Mouse (Mus musculus) midbrain, embryonic 16.5 days (tissue): ENCODE measurements at regions not wholly inside any gene's neighbourhood (a gene's known extent, or its start where the extent isn't known, plus 50 kb on each side); places are given as distances from the start of the nearest gene placed in this dataset.
"Not testable (repeated sequence)": the region's sequence is repeated elsewhere in the genome, so short reads cannot be mapped to it uniquely, and the experiment has no call there.

Experiments used
- ATAC-seq: fragments of 200-750 bp; cut with Nextera tagmentation; 2 replicates; pipeline ENCODE4 v1.8.0; 2017; ENCODE audit warnings: moderate TSS enrichment
- H3K27ac ChIP-seq: fragments of 300-500 bp; sonication (generic); 2 replicates; pipeline ENCODE4 v1.5.1; 2014; ENCODE audit warnings: mild to moderate bottlenecking, low read length, mixed read lengths
- H3K27me3 ChIP-seq: fragments of 300-500 bp; sonication (generic); 2 replicates; pipeline ENCODE4 v1.6.1; 2014; ENCODE audit warnings: low read depth, low read length, mixed read lengths; ENCODE audit not compliant: control insufficient read depth, insufficient read depth
- H3K36me3 ChIP-seq: fragments of 300-500 bp; sonication (generic); 2 replicates; pipeline ENCODE4 v1.6.1; 2014; ENCODE audit warnings: mild to moderate bottlenecking, low read length, moderate library complexity, mixed read lengths; ENCODE audit not compliant: control insufficient read depth, insufficient read depth
- H3K4me1 ChIP-seq: fragments of 300-500 bp; sonication (generic); 2 replicates; pipeline ENCODE4 v1.6.1; 2014; ENCODE audit warnings: mild to moderate bottlenecking, low read length, mixed read lengths; ENCODE audit not compliant: control insufficient read depth, insufficient read depth
- H3K4me2 ChIP-seq: fragments of 300-500 bp; sonication (generic); 2 replicates; pipeline ENCODE4 v1.6.1; 2014; ENCODE audit warnings: mild to moderate bottlenecking, low read length, mixed read lengths
- H3K4me3 ChIP-seq: fragments of 300-500 bp; sonication (generic); 2 replicates; pipeline ENCODE4 v1.5.1; 2014; ENCODE audit warnings: low read depth, mild to moderate bottlenecking, low read length, moderate library complexity, mixed read lengths
- H3K9ac ChIP-seq: fragments of 300-500 bp; sonication (generic); 2 replicates; pipeline ENCODE4 v1.6.1; 2014; ENCODE audit warnings: low read depth, low read length, mixed read lengths
- H3K9me3 ChIP-seq: fragments of 300-500 bp; sonication (generic); replicated peaks from 2 replicates; pipeline ENCODE4 v1.6.1; 2014; ENCODE audit warnings: mild to moderate bottlenecking, low read length, mixed read lengths; ENCODE audit not compliant: control insufficient read depth, poor library complexity, severe bottlenecking
- WGBS: fragments of 180-500 bp; shearing (Covaris S2); extraction: QIAGEN DNeasy Blood & Tissue Kit; methylation state at CpG from one replicate; pipeline ENCODE4 v1.1.7; 2014; 5-methylcytosine and 5-hydroxymethylcytosine counted together

DNA sequence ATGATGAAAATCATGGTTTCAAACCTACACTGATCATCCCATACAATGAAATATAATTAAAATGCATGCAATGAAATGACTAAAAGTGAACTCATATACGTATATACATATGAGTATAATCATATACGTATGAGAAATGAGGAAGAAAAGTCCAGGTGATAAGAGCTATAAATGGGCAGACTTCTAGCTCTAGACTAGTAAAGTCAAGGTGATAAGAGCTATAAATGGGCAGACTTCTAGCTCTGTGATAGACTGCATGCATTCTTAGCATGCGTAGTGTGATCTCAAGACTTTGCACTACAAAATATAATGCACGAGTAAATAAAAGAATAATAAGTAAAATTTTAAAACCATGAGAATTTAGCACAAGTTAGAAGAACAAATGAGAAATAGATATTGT, 606.2 kb upstream of the Gpc5 start:
- ATAC-seq = no peak
- no peak overlapping the region for H3K4me2 ChIP-seq
- no peak overlapping the region for H3K4me3 ChIP-seq
- 99% methylated on average over 4 of the region's 4 CpGs for WGBS
- no peaks in the 10 kb centered on the region for H3K36me3 ChIP-seq
- H3K4me1 ChIP-seq = no peaks in the 10 kb centered on the region; the same call in 1 of the 2 replicates
- no peak overlapping the region for H3K27ac ChIP-seq
- no peaks in the 10 kb centered on the region for H3K27me3 ChIP-seq
- no peaks in the 10 kb centered on the region for H3K9me3 ChIP-seq
- H3K9ac ChIP-seq = no peak overlapping the region

DNA sequence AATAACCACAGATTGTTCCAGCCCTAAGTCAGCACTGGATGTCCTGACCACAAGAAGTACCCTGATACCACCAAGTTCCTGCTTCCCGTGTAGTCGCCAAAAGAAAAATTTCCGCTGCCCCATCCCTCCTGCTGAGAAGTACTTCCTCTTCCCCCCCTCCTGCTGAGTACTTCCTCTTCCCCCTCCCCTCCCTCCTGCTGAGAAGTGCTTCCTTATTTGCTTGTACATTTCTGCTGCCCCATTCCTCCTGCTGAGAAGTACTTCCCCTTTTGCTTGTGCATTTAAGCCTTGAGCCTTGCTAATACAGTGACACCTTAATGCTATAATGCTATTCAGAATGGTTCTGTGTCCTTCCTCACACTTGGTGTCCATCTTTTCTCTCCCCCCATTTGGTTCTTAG, 598.6 kb upstream of the Gpc5 start:
- H3K4me3 ChIP-seq, H3K36me3 ChIP-seq, H3K9me3 ChIP-seq, H3K27me3 ChIP-seq, H3K4me1 ChIP-seq, ATAC-seq, H3K27ac ChIP-seq, H3K9ac ChIP-seq, H3K4me2 ChIP-seq: not testable (repeated sequence)
- WGBS = 91% methylated on average over 3 of the region's 3 CpGs

DNA sequence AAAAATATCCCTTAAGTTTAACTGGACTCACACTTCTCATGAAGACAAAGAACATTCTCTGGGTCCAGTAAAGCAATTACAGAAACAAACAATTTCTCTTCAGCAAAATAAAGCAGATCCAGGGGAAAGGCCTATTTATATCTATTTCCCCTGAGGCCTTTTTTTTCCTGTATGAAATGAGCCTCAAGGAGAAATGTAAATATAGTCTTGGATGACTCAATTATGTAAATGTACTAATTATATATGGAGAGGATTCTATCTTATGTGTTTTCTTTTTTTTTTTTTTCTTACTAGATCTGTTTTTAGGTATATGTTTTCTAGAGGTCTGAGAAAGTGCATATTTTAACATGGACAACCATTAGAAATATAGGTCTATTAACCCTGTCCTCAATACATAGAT, 587.0 kb upstream of the Gpc5 start:
- Histone ChIP-seq H3K36me3 (no peaks in the 10 kb centered on the region), H3K4me1 (no peaks in the 10 kb centered on the region), H3K27me3 (no peaks in the 10 kb centered on the region), H3K4me3 (no peak overlapping the region), H3K27ac (no peak overlapping the region), H3K4me2 (no peak overlapping the region), H3K9ac (no peak overlapping the region), H3K9me3 (no peaks in the 10 kb centered on the region)
- ATAC-seq = no peak

DNA sequence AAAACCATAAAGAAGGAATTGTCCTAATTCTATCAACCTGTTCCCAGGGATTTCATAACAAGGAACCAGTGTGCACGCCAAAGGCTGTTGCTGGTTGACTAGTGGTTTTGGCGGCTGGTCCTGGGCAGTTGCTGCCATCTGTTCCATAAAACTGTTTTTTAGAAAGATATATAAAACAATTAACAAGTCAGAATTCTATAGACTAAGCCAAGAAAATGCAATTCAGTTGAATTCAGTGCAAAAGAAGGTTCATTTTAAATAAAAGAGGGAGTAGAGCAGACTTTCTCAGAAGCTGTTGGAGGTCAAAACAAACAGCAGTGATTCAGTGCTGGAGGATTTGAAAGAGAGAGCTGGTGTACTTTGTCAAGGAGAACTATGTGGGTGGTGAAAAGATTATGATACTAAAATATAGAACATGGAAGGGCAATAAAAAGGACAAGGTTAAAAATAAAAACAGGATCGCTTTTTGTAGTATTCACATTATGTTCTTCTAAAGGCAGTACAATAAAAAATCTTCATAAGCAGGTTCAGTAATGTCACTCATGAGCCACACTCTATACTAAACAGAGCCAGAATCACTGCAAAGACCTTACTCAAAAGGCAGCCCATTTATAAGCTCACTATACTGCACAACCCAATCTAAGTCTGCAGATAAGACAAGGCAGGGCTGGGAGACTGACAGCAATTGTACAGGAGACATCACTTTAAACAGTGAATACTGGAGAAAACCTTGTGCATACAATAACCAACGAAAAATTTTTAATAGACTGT, 543.9 kb upstream of the Gpc5 start:
- no peak for ATAC-seq
- Histone ChIP-seq H3K4me2 (no peak overlapping the region), H3K9ac (no peak overlapping the region), H3K4me3 (no peak overlapping the region), H3K36me3 (no peaks in the 10 kb centered on the region), H3K27me3 (no peaks in the 10 kb centered on the region), H3K27ac (no peak overlapping the region), H3K4me1 (no peaks in the 10 kb centered on the region), H3K9me3 (no peaks in the 10 kb centered on the region)
- 73% methylated on average over 4 of the region's 4 CpGs for WGBS

DNA sequence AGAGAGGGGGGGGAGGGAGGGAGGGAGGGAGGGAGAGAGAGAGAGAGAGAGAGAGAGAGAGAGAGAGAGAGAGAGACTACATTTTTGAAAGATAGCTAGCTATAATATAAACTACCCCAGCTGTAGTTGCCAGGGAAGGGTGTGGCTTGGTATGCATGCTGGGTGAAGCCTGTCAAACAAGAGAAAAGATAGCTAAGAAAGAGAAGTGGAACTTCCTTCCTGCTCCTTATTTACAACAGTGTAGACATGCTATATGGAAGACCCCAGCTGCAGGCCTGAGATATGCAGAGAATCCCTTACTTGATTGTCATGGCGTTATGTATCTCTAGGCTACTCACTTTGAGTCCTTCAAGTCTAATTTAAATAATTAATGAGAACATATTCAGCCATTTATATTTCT, 542.9 kb upstream of the Gpc5 start:
- H3K27me3 ChIP-seq = no peaks in the 10 kb centered on the region
- no peaks in the 10 kb centered on the region for H3K36me3 ChIP-seq
- no peak overlapping the region for H3K4me2 ChIP-seq
- no peaks in the 10 kb centered on the region for H3K4me1 ChIP-seq
- H3K27ac ChIP-seq = no peak overlapping the region
- ATAC-seq = no peak
- no peak overlapping the region for H3K9ac ChIP-seq
- 85% methylated on average over 1 of the region's 1 CpGs for whole genome bisulfite sequencing
- H3K4me3 ChIP-seq = no peak overlapping the region
- no peaks in the 10 kb centered on the region for H3K9me3 ChIP-seq

DNA sequence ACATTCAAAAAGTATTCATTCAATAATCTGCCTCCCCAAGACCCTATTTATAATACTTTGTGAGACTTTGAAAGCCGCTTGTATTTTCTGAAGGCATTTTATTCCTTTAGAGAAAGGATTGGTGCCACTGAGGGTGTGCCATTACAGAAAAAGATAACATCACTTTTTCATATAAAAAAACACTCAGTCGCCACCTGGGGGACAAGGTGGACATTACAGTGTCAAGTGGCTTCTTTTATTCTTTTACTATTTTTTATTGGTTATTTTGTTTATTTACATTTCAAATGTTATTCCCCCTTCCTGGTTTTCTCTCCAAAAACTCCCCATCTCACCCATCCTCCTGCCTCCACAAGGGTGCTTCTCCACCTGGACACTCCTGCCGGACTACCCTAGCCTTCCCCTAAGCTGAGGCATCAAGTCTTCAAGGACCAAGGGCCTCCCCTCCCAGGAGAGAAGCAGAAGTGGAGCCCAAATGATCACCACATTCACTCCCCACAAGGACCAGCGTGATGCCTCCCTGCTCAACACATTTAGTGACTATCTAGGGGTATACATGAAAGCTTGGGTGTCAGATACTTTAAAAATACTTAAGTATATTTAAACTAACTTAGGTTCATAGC, 525.5 kb upstream of the Gpc5 start:
- Histone ChIP-seq H3K36me3 (no peaks in the 10 kb centered on the region), H3K4me3 (no peak overlapping the region), H3K9ac (no peak overlapping the region), H3K4me2 (no peak overlapping the region), H3K27me3 (no peaks in the 10 kb centered on the region), H3K9me3 (no peaks in the 10 kb centered on the region), H3K4me1 (peaks cover 5% of the 10 kb centered on the region), H3K27ac (no peak overlapping the region)
- ATAC-seq = no peak
- WGBS = 46% methylated on average over 4 of the region's 4 CpGs

DNA sequence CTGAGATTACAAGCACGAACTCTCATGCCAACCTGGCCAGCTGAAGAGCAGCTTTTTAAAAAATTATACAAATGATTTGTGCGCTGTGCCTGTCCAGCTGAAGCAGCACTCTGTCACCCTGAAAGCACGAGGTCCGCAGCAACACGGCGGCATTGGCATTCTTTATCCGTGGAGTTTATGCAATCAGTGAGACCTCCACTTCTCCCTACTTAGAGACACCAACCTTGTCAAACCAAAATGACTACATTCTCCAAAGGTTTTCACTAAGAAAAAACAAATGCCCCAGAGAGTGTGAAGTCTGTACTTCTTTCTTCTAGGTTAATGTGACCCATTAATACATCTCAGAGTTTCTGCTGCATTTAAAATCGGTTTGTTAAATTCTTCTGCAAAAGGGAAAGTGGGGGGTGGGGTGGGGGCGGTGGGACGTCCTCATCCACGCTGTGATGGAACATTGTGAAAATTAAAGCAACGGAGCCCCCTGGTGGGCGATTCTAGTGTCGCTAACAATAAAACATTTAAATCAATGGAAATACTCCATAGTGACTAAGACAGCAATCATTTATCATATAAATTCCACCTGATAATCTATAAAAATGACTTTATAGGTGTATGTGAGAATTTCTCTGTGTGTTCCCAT, 524.2 kb upstream of the Gpc5 start:
- Histone ChIP-seq H3K4me1 (peaks cover 5% of the 10 kb centered on the region), H3K4me3 (peak overlapping the region; percentile 20), H3K27me3 (no peaks in the 10 kb centered on the region), H3K4me2 (peak overlapping the region; percentile 46), H3K9me3 (no peaks in the 10 kb centered on the region), H3K27ac (no peak overlapping the region), H3K36me3 (no peaks in the 10 kb centered on the region), H3K9ac (0 out of 2 replicates have a peak overlapping the region, but pooled peaks have one; percentile 20)
- 18% methylated on average over 14 of the region's 14 CpGs for WGBS
- peak; percentile 77; the same call in 1 of the 2 replicates for ATAC-seq

DNA sequence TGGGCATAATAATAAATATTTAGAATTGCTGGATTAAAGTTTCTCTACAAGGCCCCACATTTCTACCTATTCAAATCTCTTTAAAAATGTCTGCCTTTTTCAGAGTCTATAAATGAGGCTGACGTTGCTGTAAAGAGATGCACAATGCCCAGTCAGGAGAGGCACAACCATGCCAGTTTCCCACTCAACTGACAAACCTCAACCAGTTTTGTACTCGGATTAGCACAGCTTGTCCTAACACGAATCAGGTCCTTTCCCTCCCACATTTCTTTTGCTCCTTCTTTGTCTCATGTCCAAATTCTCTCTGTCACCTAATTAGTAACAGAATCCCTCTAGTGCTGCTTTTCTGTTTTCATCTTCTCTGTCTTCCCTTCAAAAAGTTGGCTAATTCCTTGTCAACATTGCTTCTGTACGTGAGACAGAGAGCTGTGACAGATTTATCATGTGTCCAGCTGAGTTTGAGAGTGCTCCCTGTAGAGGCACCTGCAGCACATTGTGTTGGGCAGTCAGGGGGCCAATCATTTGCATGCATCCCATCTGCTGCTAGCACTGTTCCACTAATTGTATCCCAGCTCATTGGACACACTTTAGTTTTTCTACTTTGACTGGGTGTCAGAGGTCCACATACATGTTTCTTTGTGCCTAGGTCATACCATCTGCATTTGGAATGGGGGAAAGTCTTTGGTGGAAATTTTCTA, 504.5 kb upstream of the Gpc5 start:
- Histone ChIP-seq H3K9ac (no peak overlapping the region), H3K27ac (no peak overlapping the region), H3K36me3 (no peaks in the 10 kb centered on the region), H3K27me3 (no peaks in the 10 kb centered on the region), H3K4me1 (no peaks in the 10 kb centered on the region), H3K9me3 (no peaks in the 10 kb centered on the region), H3K4me2 (no peak overlapping the region), H3K4me3 (no peak overlapping the region)
- 11% methylated on average over 4 of the region's 4 CpGs for WGBS
- no peak for ATAC-seq

DNA sequence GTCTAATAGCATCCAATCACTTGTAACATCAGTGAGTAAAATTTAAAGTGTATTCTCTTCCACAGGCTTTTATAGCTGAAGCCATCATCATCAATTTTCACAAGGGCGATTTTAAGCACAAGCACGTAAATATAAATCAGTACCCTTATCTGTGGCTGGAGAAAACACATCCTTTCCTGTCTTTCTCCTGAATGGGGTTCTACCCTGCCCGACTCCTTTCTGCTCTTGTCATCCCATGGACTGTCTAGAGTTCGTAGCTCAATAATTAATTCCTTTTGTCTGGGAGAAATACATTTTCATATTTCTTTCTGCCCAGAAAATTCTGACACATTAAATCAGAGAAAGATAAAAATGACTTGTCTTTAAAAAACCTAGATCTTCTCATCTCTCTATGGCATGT, 482.7 kb upstream of the Gpc5 start:
- Histone ChIP-seq H3K4me2 (no peak overlapping the region), H3K4me3 (no peak overlapping the region), H3K27ac (no peak overlapping the region), H3K36me3 (no peaks in the 10 kb centered on the region), H3K4me1 (no peaks in the 10 kb centered on the region), H3K9me3 (no peaks in the 10 kb centered on the region), H3K27me3 (no peaks in the 10 kb centered on the region), H3K9ac (no peak overlapping the region)
- ATAC-seq = no peak
- 74% methylated on average over 4 of the region's 4 CpGs for WGBS
